ENCODE assay signal across 8 mouse cellular contexts in the genomic region with DNA sequence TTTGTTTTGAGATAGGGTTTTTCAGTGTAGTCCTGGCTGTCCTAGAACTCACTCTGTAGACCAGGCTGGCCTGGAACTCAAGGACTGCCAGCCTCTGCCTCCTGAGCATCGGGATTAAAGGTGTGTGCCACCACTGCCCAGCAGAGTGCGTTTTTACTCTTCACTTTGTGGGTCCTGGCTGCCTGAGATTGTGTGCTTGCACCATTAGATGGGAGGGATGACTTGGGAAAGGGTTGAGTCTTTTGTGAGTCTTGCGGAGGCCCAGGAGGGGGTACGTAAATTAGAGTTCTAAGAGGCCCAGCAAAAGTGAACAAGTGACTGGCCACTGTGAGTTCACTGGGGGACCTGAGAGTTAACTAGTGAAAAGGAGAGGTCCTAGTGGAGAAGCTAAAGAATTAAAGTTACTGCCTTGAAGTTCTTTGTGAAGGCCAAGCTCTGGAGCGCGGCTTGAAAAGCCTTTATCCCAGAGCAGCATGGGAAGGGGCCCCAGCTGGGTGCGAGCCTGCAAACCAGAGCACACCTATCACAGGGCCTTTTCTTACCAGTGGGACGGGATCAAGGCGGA. TPM values are rescaled to one million over a fixed set of nuclear protein-coding genes. Genes with fewer than 3 reads are reported as not detected.
DNase-seq lines count a peak whose midpoint lies in the region; ATAC-seq and TF ChIP-seq lines count a peak whose summit lies in the region.

No protein-coding gene starts in this region.

- peak overlapping the region; percentile 58 for H3K27ac ChIP-seq in left cerebral cortex, adult 2 months
- no peak overlapping the region for H3K27ac ChIP-seq in brown adipose tissue, adult 24 weeks (replicated peaks; ENCODE audit: low read depth, low read length)

- DNase-seq in left cerebral cortex, adult 2 months (ENCODE audit: extremely low spot score in 1 of 2, low spot score in 2 of 2): no peak
- DNase-seq in left cerebral cortex, adult 11 months (ENCODE audit: low spot score): no peak
- DNase-seq in spleen, adult 18-20 months: no peak
- DNase-seq in urinary bladder, postnatal 4 days (ENCODE audit: low spot score in 2 of 2): no peak
- no peak for DNase-seq in kidney, adult 18-20 months

- intact Hi-C loops in left cerebral cortex, adult 2 months (cut with DNase I): loop anchor here (5.0 kb wide), 1 partner anchor 47 kb away; the partner anchor contains the start of genes Timm29 and Yipf2

- H3K4me1 ChIP-seq in brown adipose tissue, adult 24 weeks (ENCODE audit: control insufficient read depth, insufficient read depth, insufficient read length, low read length): peaks cover 7% of the 10 kb centered on the region; the same call in 1 of the 2 replicates

- peak overlapping the region; percentile 57 for H3K4me3 ChIP-seq in left cerebral cortex, adult 2 months
- peak overlapping the region; percentile 81 for H3K4me3 ChIP-seq in brown adipose tissue, adult 24 weeks (ENCODE audit: insufficient read depth, low read depth, low read length)

- peak; percentile 43 to 54 for ATAC-seq in hematopoietic stem cell, adult 5-6 weeks (replicated peaks in 1 of 2; ENCODE audit: insufficient read depth in 1 of 2, low FRiP score in 2 of 2, low TSS enrichment in 1 of 2, low read depth in 1 of 2, poor library complexity in 2 of 2, severe bottlenecking in 2 of 2)
- peak; percentile 30 for ATAC-seq in megakaryocyte progenitor cell, adult 5-6 weeks (replicated peaks; ENCODE audit: poor library complexity)

- TF ChIP-seq CTCF in left cerebral cortex, adult 2 months (IDR thresholded peaks at IDR 0.05): no peak

RNA-seq across cellular contexts. Expression of gene Carm1, which starts 1.3 kb away (rescaled TPM):
- total RNA-seq in left cerebral cortex, adult 2 months (2021): 10 to 100 TPM; 78.2 to 79.5 TPM
- polyA plus RNA-seq in brown adipose tissue, adult 24 weeks (2012; ENCODE audit: insufficient read depth, insufficient read length, missing spikeins): 20.7 and 22.0 TPM in 2 replicates
- total RNA-seq in hematopoietic stem cell, adult 5-6 weeks (2017): 21.0 and 26.5 TPM in 2 replicates
- total RNA-seq in megakaryocyte progenitor cell, adult 5-6 weeks (2015): 49.4 and 56.5 TPM in 2 replicates
- 21.1 and 21.8 TPM in 2 replicates for total RNA-seq in megakaryocyte progenitor cell, adult 5-6 weeks (2017)

RNA-seq across cellular contexts. Expression of gene AB124611, which starts 19.5 kb away (rescaled TPM):
- under 1 TPM in 1 of 2 experiments, not detected in 1; 0.29 TPM for total RNA-seq in left cerebral cortex, adult 2 months (2021)
- polyA plus RNA-seq in brown adipose tissue, adult 24 weeks (2012; ENCODE audit: insufficient read depth, insufficient read length, missing spikeins): 2.1 and 2.6 TPM in 2 replicates
- total RNA-seq in hematopoietic stem cell, adult 5-6 weeks (2017): 11.5 and 19.4 TPM in 2 replicates
- total RNA-seq in megakaryocyte progenitor cell, adult 5-6 weeks (2015): 17.9 and 28.6 TPM in 2 replicates
- 29.6 and 45.9 TPM in 2 replicates for total RNA-seq in megakaryocyte progenitor cell, adult 5-6 weeks (2017)

RNA-seq across cellular contexts. Expression of gene Tmed1, which starts 35.4 kb away (rescaled TPM):
- 10 to 100 TPM; 13.1 to 13.9 TPM for total RNA-seq in left cerebral cortex, adult 2 months (2021)
- polyA plus RNA-seq in brown adipose tissue, adult 24 weeks (2012; ENCODE audit: insufficient read depth, insufficient read length, missing spikeins): 19.3 and 24.6 TPM in 2 replicates
- 9.7 and 18.0 TPM in 2 replicates for total RNA-seq in hematopoietic stem cell, adult 5-6 weeks (2017)
- 8.5 and 8.6 TPM in 2 replicates for total RNA-seq in megakaryocyte progenitor cell, adult 5-6 weeks (2015)
- total RNA-seq in megakaryocyte progenitor cell, adult 5-6 weeks (2017): 16.2 and 19.5 TPM in 2 replicates

RNA-seq across cellular contexts. Expression of gene Timm29, which starts 47.1 kb away (rescaled TPM):
- 10 to 100 TPM; 52.3 to 53.2 TPM for total RNA-seq in left cerebral cortex, adult 2 months (2021)
- polyA plus RNA-seq in brown adipose tissue, adult 24 weeks (2012; ENCODE audit: insufficient read depth, insufficient read length, missing spikeins): 30.3 and 31.1 TPM in 2 replicates
- 35.6 and 52.2 TPM in 2 replicates for total RNA-seq in hematopoietic stem cell, adult 5-6 weeks (2017)
- total RNA-seq in megakaryocyte progenitor cell, adult 5-6 weeks (2015): 43.8 and 44.9 TPM in 2 replicates
- total RNA-seq in megakaryocyte progenitor cell, adult 5-6 weeks (2017): 52.1 and 63.7 TPM in 2 replicates

RNA-seq across cellular contexts. Expression of gene Yipf2, which starts 47.2 kb away (rescaled TPM):
- total RNA-seq in left cerebral cortex, adult 2 months (2021): 10 to 100 TPM; 21.7 to 22.2 TPM
- polyA plus RNA-seq in brown adipose tissue, adult 24 weeks (2012; ENCODE audit: insufficient read depth, insufficient read length, missing spikeins): 12.7 and 14.6 TPM in 2 replicates
- total RNA-seq in hematopoietic stem cell, adult 5-6 weeks (2017): 12.3 and 12.4 TPM in 2 replicates
- 5.3 and 6.6 TPM in 2 replicates for total RNA-seq in megakaryocyte progenitor cell, adult 5-6 weeks (2015)
- total RNA-seq in megakaryocyte progenitor cell, adult 5-6 weeks (2017): 15.5 and 19.0 TPM in 2 replicates
